Mouse (Mus musculus) heart, embryonic 13.5 days (tissue): Measurements from ENCODE around the gene Gga1. TPM values are rescaled to one million over a fixed set of nuclear protein-coding genes. Genes with fewer than 3 reads are reported as not detected.

ENCODE experiments used
- ATAC-seq: fragments of 200-750 bp; cut with Nextera tagmentation; 2 replicates; pipeline ENCODE4 v1.8.0; 2017; ENCODE audit warnings: moderate TSS enrichment; ENCODE audit not compliant: insufficient number of reproducible peaks, low FRiP score, low TSS enrichment; ENCODE audit errors: extremely low read depth
- H3K27ac ChIP-seq: fragments of 300-500 bp; sonication (generic); replicated peaks from 2 replicates; pipeline ENCODE4 v1.5.1; 2015; ENCODE audit warnings: moderate library complexity, mild to moderate bottlenecking, inconsistent platforms
- H3K27me3 ChIP-seq: fragments of 300-500 bp; sonication (generic); replicated peaks from 2 replicates; pipeline ENCODE4 v1.6.1; 2015; ENCODE audit warnings: mild to moderate bottlenecking, inconsistent platforms
- H3K36me3 ChIP-seq: fragments of 300-500 bp; sonication (generic); 2 replicates; pipeline ENCODE4 v1.6.1; 2015; ENCODE audit warnings: mild to moderate bottlenecking, inconsistent platforms
- H3K4me1 ChIP-seq: fragments of 300-500 bp; sonication (generic); 2 replicates; pipeline ENCODE4 v1.6.1; 2015; ENCODE audit warnings: inconsistent platforms
- H3K4me2 ChIP-seq: fragments of 300-500 bp; sonication (generic); 2 replicates; pipeline ENCODE4 v1.6.1; 2015; ENCODE audit warnings: inconsistent platforms, mild to moderate bottlenecking, moderate library complexity
- H3K4me3 ChIP-seq: fragments of 300-500 bp; sonication (generic); 2 replicates; pipeline ENCODE4 v1.5.1; 2015; ENCODE audit warnings: moderate library complexity, mild to moderate bottlenecking, inconsistent platforms
- H3K9ac ChIP-seq: fragments of 300-500 bp; sonication (generic); 2 replicates; pipeline ENCODE4 v1.6.1; 2015; ENCODE audit warnings: inconsistent platforms, mild to moderate bottlenecking, moderate library complexity
- H3K9me3 ChIP-seq: fragments of 300-500 bp; sonication (generic); 2 replicates; pipeline ENCODE4 v1.6.1; 2016; ENCODE audit warnings: inconsistent platforms
- WGBS: fragments of 180-500 bp; shearing (Covaris S2); methylation state at CpG from one replicate; pipeline ENCODE4 v1.1.7; 2015; ENCODE audit warnings: mixed read lengths; 5-methylcytosine and 5-hydroxymethylcytosine counted together
- polyA plus RNA-seq: library from polyadenylated mRNA; unstranded; fragments of >200 nt; fragmentation: Nextera tagmentation; extraction: Ambion mirVana; gene quantifications from 2 replicates; pipeline ENCODE4 v1.2.1, GENCODE M21; 2015

Gene Gga1
- polyA plus RNA-seq, 1 experiment from 2014 or later, result 46.2 TPM

DNA sequence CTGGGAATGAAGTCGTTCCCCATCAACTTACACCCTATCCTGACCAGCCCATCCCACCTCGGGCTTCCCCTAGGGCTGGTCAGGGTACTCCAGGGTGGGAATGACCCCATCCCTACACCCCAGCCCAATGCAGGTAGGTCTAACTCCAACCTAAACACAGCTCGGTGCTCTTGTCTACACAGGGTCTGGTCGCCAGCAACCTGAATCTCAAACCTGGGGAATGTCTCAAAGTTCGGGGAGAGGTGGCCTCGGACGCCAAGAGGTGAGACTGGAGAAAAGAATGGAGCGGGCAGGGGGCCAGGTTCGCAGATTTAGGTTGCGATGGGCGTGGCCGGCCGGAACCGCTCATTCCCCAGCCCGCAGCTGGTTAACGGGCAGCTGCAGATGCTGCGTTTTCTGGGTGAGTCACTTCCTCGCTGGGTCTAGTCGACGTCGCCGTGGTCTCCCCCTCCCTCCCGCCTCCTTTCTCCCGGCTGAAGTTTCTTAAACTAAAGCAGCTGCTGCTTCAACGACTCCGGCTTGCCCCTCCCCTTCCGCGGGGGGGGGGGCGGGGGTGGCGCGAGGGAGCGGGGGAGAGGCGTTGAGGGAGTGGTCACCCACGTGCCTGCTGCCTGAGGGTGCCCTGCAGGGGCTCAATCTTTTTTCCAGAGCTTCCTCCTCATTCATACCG, 50.9 kb downstream of the Gga1 start:
- H3K4me3 ChIP-seq, result peak overlapping the region; percentile 60
- H3K27me3 ChIP-seq, result no peaks in the 10 kb centered on the region
- peak overlapping the region; percentile 86 for H3K4me2 ChIP-seq
- peak overlapping the region; percentile 96 for H3K27ac ChIP-seq
- H3K36me3 ChIP-seq, result peaks cover 19% of the 10 kb centered on the region
- no peaks in the 10 kb centered on the region for H3K9me3 ChIP-seq
- H3K4me1 ChIP-seq, result peaks cover 46% of the 10 kb centered on the region
- 1% methylated on average over 33 of the region's 35 CpGs for WGBS
- ATAC-seq, result peak; percentile 43
- peak overlapping the region; percentile 85 for H3K9ac ChIP-seq

DNA sequence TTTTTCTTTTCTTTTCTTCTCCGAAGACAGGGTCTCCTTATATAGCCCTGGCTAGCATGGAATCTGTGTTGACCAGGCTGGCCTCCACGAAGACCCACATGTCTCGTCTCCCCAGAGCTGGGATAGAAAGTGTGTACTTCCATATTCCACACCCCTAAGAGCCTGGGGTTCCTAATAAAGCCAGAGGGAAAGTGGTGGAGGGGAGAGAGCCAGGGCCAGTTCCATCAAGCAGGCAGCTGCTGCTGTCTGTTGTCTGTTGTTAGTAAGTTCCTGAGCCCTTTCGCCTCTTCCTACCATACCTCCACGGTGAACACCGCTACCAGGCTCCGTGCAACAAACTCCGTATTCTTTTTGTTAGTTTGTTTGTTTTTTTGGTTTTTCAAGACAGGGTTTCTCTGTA, 51.5 kb downstream of the Gga1 start:
- ATAC-seq, result no peak
- Histone ChIP-seq H3K4me1 (peaks cover 46% of the 10 kb centered on the region), H3K27me3 (no peaks in the 10 kb centered on the region), H3K4me2 (peak overlapping the region; percentile 86), H3K36me3 (peaks cover 19% of the 10 kb centered on the region), H3K4me3 (peak overlapping the region; percentile 60), H3K9me3 (no peaks in the 10 kb centered on the region), H3K9ac (peak overlapping the region; percentile 85), H3K27ac (peak overlapping the region; percentile 96)
- WGBS, result 48% methylated on average over 8 of the region's 8 CpGs

DNA sequence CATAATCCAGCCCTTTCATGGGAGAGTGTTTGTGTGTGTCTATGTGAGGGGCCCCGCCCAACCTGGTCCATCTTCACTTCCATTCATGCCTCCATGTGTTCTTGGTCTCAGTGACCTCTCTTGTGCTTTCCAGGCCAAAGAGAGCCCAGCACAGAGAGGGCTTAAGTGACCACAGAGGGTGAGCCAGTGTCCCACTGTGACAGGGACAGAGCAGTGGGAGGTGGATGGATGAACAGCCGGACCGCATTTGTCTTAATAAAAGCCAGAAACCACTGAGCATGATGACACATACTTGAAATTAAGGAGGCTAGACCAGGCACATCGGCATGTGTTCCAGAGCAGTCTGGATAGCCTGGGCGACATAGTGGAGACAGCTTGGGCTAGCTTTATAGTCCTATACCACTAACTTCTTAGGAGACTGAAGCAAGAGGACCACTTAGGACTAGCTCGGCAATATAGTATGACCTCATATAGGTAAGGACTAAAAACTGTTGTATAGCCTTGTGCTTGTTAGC, 53.3 kb downstream of the Gga1 start:
- no peak for ATAC-seq
- H3K4me3 ChIP-seq, result no peak overlapping the region
- peaks cover 46% of the 10 kb centered on the region for H3K4me1 ChIP-seq
- 83% methylated on average over 6 of the region's 6 CpGs for WGBS
- H3K27ac ChIP-seq, result no peak overlapping the region
- no peaks in the 10 kb centered on the region for H3K27me3 ChIP-seq
- peaks cover 19% of the 10 kb centered on the region for H3K36me3 ChIP-seq
- H3K4me2 ChIP-seq, result no peak overlapping the region
- no peak overlapping the region for H3K9ac ChIP-seq
- no peaks in the 10 kb centered on the region for H3K9me3 ChIP-seq

- no peaks in the 10 kb centered on the region for H3K27me3 ChIP-seq
- H3K4me1 ChIP-seq, result peaks cover 45% of the 10 kb centered on the region
- no peak overlapping the region for H3K4me2 ChIP-seq
- ATAC-seq, result no peak
- peak overlapping the region; percentile 25; the same call in 1 of the 2 replicates for H3K27ac ChIP-seq
- no peak overlapping the region for H3K9ac ChIP-seq
- H3K36me3 ChIP-seq, result peaks cover 19% of the 10 kb centered on the region
- no peaks in the 10 kb centered on the region for H3K9me3 ChIP-seq
- WGBS, result 77% methylated on average over 7 of the region's 7 CpGs
- no peak overlapping the region for H3K4me3 ChIP-seq
Observed at GRCm38 (mm10) chr15:78930801-78931426, 53.9 kb downstream of the Gga1 start.

DNA sequence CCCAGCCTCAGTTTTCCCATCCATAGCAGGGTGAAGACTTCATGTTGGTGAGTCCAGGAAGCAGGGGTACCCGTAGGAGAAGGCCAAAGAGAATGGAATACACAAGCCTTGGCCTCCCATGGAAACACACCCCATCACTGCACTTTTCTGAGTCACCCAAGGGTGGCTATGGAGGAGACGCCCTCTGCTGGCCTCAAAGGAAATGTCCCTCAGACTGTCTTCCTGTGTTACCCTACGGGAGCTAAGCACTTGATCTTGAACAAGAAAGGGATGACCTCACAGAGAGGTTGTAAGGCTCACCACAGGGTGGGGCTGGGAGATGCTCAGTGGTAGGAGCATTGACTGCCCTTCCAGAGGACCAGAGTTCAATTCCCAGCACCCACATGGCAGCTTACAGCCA, 54.6 kb downstream of the Gga1 start:
- no peak overlapping the region for H3K4me3 ChIP-seq
- H3K27ac ChIP-seq, result peak overlapping the region; percentile 25; the same call in 1 of the 2 replicates
- H3K4me2 ChIP-seq, result no peak overlapping the region
- peaks cover 45% of the 10 kb centered on the region for H3K4me1 ChIP-seq
- H3K9ac ChIP-seq, result no peak overlapping the region
- no peaks in the 10 kb centered on the region for H3K27me3 ChIP-seq
- H3K9me3 ChIP-seq, result no peaks in the 10 kb centered on the region
- WGBS, result 15% methylated on average over 3 of the region's 3 CpGs
- peaks cover 22% of the 10 kb centered on the region for H3K36me3 ChIP-seq
- no peak for ATAC-seq

GRCm38 (mm10) chr15:78934784-78935320, 57.9 kb downstream of the Gga1 start, which contains the start of gene Nol12:
Gene Nol12 (plus strand): TSS chr15:78934933.
- H3K4me2 ChIP-seq, result peak within 1 kb of the TSS; percentile 83
- ATAC-seq, result peak; percentile 74; the same call in 1 of the 2 replicates
- peak within 1 kb of the TSS; percentile 69 for H3K4me3 ChIP-seq
- peak within 1 kb of the TSS; percentile 87 for H3K9ac ChIP-seq
- no peaks in the 10 kb centered on the region for H3K9me3 ChIP-seq
- H3K27me3 ChIP-seq, result no peaks in the 10 kb centered on the region
- peaks cover 27% of the 10 kb centered on the region for H3K4me1 ChIP-seq
- peaks cover 43% of the 10 kb centered on the region for H3K36me3 ChIP-seq
- under 1% methylated on average over 42 of the region's 42 CpGs for WGBS
- H3K27ac ChIP-seq, result peak within 1 kb of the TSS; percentile 79

DNA sequence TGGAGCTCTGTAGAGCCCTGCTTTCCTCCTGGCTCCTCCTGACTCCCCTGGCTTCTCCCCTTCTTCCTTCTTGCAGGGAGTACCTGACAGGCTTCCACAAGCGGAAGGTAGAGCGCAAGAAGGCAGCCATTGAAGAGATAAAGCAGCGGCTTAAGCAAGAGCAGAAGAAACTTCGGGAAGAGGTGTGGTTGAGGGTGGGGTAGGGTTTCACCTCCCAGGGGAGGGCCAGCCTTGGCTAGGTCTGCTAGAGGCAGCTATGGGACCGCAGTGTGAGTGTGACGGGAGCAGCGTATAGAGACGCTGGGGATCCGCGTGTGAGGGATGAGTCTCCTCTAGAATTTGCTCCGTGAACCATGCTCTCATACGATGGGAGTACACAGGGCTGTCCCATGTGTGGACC, 59.4 kb downstream of the Gga1 start:
- WGBS, result 76% methylated on average over 12 of the region's 12 CpGs
- Histone ChIP-seq H3K9me3 (no peaks in the 10 kb centered on the region), H3K9ac (no peak overlapping the region), H3K4me2 (peak overlapping the region; percentile 83), H3K27me3 (no peaks in the 10 kb centered on the region), H3K4me1 (peaks cover 20% of the 10 kb centered on the region), H3K27ac (no peak overlapping the region), H3K4me3 (peak overlapping the region; percentile 5; the same call in 1 of the 2 replicates), H3K36me3 (peaks cover 51% of the 10 kb centered on the region)
- ATAC-seq, result no peak

DNA sequence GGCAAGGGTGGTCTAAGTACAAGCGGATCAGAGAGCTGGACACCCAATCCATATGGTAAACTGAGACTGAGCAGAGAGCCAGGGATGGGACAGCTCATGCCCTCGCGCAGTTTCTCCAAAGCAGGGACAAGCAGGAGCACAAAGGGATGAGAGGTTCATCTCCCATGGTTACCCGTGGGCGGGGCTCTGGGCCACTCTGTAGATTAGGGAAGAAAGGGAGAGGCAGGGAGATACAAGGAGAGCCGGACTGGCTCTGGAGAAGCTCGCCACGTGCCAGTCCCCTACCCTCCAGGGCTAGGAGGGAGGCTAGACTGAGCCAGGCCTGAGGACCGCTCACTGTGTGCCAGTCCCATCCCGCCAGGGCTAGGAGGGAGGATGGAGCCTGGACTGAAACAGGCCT, 60.3 kb downstream of the Gga1 start:
- WGBS, result 87% methylated on average over 10 of the region's 10 CpGs
- no peak overlapping the region for H3K4me2 ChIP-seq
- H3K9ac ChIP-seq, result no peak overlapping the region
- H3K27me3 ChIP-seq, result no peaks in the 10 kb centered on the region
- H3K4me1 ChIP-seq, result peaks cover 20% of the 10 kb centered on the region
- no peak overlapping the region for H3K27ac ChIP-seq
- peaks cover 57% of the 10 kb centered on the region for H3K36me3 ChIP-seq
- no peaks in the 10 kb centered on the region for H3K9me3 ChIP-seq
- no peak overlapping the region for H3K4me3 ChIP-seq
- ATAC-seq, result no peak

- 82% methylated on average over 2 of the region's 2 CpGs for WGBS
- Histone ChIP-seq H3K36me3 (peaks cover 57% of the 10 kb centered on the region), H3K27ac (no peak overlapping the region), H3K9me3 (no peaks in the 10 kb centered on the region), H3K4me2 (no peak overlapping the region), H3K9ac (no peak overlapping the region), H3K27me3 (no peaks in the 10 kb centered on the region), H3K4me3 (no peak overlapping the region), H3K4me1 (peaks cover 25% of the 10 kb centered on the region)
- ATAC-seq, result no peak
Observed at GRCm38 (mm10) chr15:78937963-78938362, 61.0 kb downstream of the Gga1 start.

GRCm38 (mm10) chr15:78940325-78940724, 63.3 kb downstream of the Gga1 start:
- ATAC-seq, result no peak
- H3K27me3 ChIP-seq, result no peaks in the 10 kb centered on the region
- H3K9ac ChIP-seq, result no peak overlapping the region
- peaks cover 23% of the 10 kb centered on the region for H3K4me1 ChIP-seq
- H3K9me3 ChIP-seq, result peaks cover 2% of the 10 kb centered on the region; the same call in 1 of the 2 replicates
- H3K4me2 ChIP-seq, result no peak overlapping the region
- H3K36me3 ChIP-seq, result peaks cover 57% of the 10 kb centered on the region
- no peak overlapping the region for H3K4me3 ChIP-seq
- WGBS, result 87% methylated on average over 13 of the region's 13 CpGs
- H3K27ac ChIP-seq, result no peak overlapping the region

- Histone ChIP-seq H3K4me2 (peak overlapping the region; percentile 73), H3K4me1 (peaks cover 13% of the 10 kb centered on the region), H3K36me3 (peaks cover 43% of the 10 kb centered on the region), H3K4me3 (peak overlapping the region; percentile 51), H3K9me3 (peaks cover 2% of the 10 kb centered on the region; the same call in 1 of the 2 replicates), H3K27me3 (peaks cover 21% of the 10 kb centered on the region), H3K9ac (peak overlapping the region; percentile 81), H3K27ac (no peak overlapping the region; the same call in 1 of the 2 replicates)
- no peak for ATAC-seq
- 0% methylated on average over 9 of the region's 9 CpGs for WGBS
Observed at GRCm38 (mm10) chr15:78942663-78943062, 65.7 kb downstream of the Gga1 start.
